Mouse (Mus musculus): ENCODE measurements around the gene Drc7. TPM values are rescaled to one million over a fixed set of nuclear protein-coding genes. Genes with fewer than 3 reads are reported as not detected.

Drc7 gene
- not detected in 2 replicates for polyA plus RNA-seq (2014; fragmentation: Nextera tagmentation; extraction: Ambion mirVana)

- Histone ChIP-seq H3K4me3 (ENCODE audit: control insufficient read depth in 1 of 2, insufficient read depth in 1 of 2, low read depth in 1 of 2, low read length in 2 of 2) (no peak within 1 kb of the TSS), H3K4me2 (ENCODE audit: low read length) (no peak within 1 kb of the TSS), H3K27ac (replicated peaks in 1 of 2; ENCODE audit: control insufficient read depth in 1 of 2, insufficient read depth in 1 of 2, low read depth in 2 of 2, low read length in 2 of 2) (no peak within 1 kb of the TSS), H3K9me3 (ENCODE audit: control insufficient read depth, low read length) (no peaks in the 10 kb centered on the region), H3K4me1 (ENCODE audit: control insufficient read depth in 2 of 2, insufficient read depth in 2 of 2, low read length in 2 of 2) (peaks cover 2 to 5% of the 10 kb centered on the region in 2 experiments; a peak in 2 of 4 replicates), H3K27me3 (ENCODE audit: control insufficient read depth, insufficient read depth, low read length) (no peaks in the 10 kb centered on the region), H3K36me3 (ENCODE audit: control insufficient read depth, insufficient read depth, low read length) (no peaks in the 10 kb centered on the region), H3K9ac (ENCODE audit: low read length) (no peak within 1 kb of the TSS)
- ATAC-seq (ENCODE audit: insufficient number of reproducible peaks, insufficient read depth, low FRiP score, low read depth) = 0 out of 2 replicates have a peak, but pooled peaks have one; percentile 28
- 12% methylated on average over 2 of the region's 2 CpGs for WGBS
Measured at GRCm38 (mm10) chr8:95054927-95055510, at the start of gene Drc7. Gene Drc7, plus strand, starts transcription at chr8:95055103.

DNA sequence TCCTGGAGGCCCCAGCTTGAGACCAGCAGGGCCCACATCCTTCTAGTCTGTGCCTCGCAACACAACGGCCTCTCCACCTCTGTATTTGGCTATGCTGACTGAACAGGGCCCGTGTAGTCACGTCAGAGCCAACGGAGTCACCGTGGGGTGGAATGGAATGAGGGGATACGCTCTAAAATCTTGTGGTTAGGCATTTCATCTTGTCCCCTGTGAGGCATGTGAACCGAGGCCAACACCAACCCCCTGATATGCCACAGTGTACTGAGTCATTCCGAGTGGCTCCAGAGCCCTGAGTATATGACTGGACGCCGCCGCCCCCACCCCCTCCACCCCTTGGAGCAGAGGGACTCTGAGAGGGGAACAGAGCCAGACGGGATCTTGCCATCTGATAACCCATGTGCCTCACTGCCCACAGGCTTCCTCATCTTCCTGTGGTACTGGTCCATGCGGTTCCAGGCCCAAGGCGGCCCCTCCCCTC lies 42.4 kb upstream of the Drc7 start:
- ATAC-seq (ENCODE audit: insufficient number of reproducible peaks, insufficient read depth, low FRiP score, low read depth) = no peak
- 76% methylated on average over 15 of the region's 15 CpGs for WGBS
- Histone ChIP-seq H3K9me3 (ENCODE audit: control insufficient read depth, low read length) (no peaks in the 10 kb centered on the region), H3K4me2 (ENCODE audit: low read length) (no peak overlapping the region), H3K36me3 (ENCODE audit: control insufficient read depth, insufficient read depth, low read length) (no peaks in the 10 kb centered on the region), H3K27ac (replicated peaks in 1 of 2; ENCODE audit: control insufficient read depth in 1 of 2, insufficient read depth in 1 of 2, low read depth in 2 of 2, low read length in 2 of 2) (no peak overlapping the region), H3K9ac (ENCODE audit: low read length) (no peak overlapping the region), H3K4me1 (ENCODE audit: control insufficient read depth in 2 of 2, insufficient read depth in 2 of 2, low read length in 2 of 2) (no peaks in the 10 kb centered on the region; a peak in 1 of 4 replicates), H3K4me3 (ENCODE audit: control insufficient read depth in 1 of 2, insufficient read depth in 1 of 2, low read depth in 1 of 2, low read length in 2 of 2) (no peak overlapping the region), H3K27me3 (ENCODE audit: control insufficient read depth, insufficient read depth, low read length) (no peaks in the 10 kb centered on the region)

DNA sequence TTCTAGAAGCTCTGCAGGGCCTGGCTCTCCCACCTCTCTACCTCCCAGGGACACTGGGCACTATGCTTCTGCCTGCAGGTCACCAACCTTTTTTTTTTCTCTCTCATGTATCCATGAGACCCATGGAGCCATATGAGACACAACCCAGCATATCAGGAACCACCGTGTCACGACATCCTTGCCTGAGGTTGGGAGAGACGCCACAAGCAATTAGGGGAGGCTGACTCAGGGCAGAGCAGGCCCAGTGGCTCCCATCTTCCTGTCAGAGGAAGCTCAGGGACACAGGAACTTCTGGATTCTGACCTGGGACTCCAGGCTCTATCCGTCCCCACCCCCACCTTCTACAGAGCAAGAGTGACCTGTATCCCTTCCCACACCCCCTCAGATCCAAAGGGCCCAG lies 39.0 kb upstream of the Drc7 start:
- Histone ChIP-seq H3K9me3 (ENCODE audit: control insufficient read depth, low read length) (no peaks in the 10 kb centered on the region), H3K36me3 (ENCODE audit: control insufficient read depth, insufficient read depth, low read length) (no peaks in the 10 kb centered on the region), H3K4me3 (ENCODE audit: control insufficient read depth in 1 of 2, insufficient read depth in 1 of 2, low read depth in 1 of 2, low read length in 2 of 2) (no peak overlapping the region), H3K9ac (ENCODE audit: low read length) (no peak overlapping the region), H3K27me3 (ENCODE audit: control insufficient read depth, insufficient read depth, low read length) (no peaks in the 10 kb centered on the region), H3K4me1 (ENCODE audit: control insufficient read depth in 2 of 2, insufficient read depth in 2 of 2, low read length in 2 of 2) (peaks cover 0 to 2% of the 10 kb centered on the region in 2 experiments; a peak in 1 of 4 replicates), H3K27ac (replicated peaks in 1 of 2; ENCODE audit: control insufficient read depth in 1 of 2, insufficient read depth in 1 of 2, low read depth in 2 of 2, low read length in 2 of 2) (no peak overlapping the region), H3K4me2 (ENCODE audit: low read length) (no peak overlapping the region)
- ATAC-seq (ENCODE audit: insufficient number of reproducible peaks, insufficient read depth, low FRiP score, low read depth) = no peak
- WGBS = 62% methylated on average over 4 of the region's 4 CpGs

GRCm38 (mm10) chr8:95016684-95017083 lies 38.2 kb upstream of the Drc7 start:
- Histone ChIP-seq H3K4me1 (ENCODE audit: control insufficient read depth in 2 of 2, insufficient read depth in 2 of 2, low read length in 2 of 2) (peaks cover 0 to 2% of the 10 kb centered on the region in 2 experiments; a peak in 1 of 4 replicates), H3K9ac (ENCODE audit: low read length) (no peak overlapping the region), H3K27me3 (ENCODE audit: control insufficient read depth, insufficient read depth, low read length) (no peaks in the 10 kb centered on the region), H3K9me3 (ENCODE audit: control insufficient read depth, low read length) (no peaks in the 10 kb centered on the region), H3K4me2 (ENCODE audit: low read length) (no peak overlapping the region), H3K4me3 (ENCODE audit: control insufficient read depth in 1 of 2, insufficient read depth in 1 of 2, low read depth in 1 of 2, low read length in 2 of 2) (no peak overlapping the region), H3K27ac (replicated peaks in 1 of 2; ENCODE audit: control insufficient read depth in 1 of 2, insufficient read depth in 1 of 2, low read depth in 2 of 2, low read length in 2 of 2) (no peak overlapping the region), H3K36me3 (ENCODE audit: control insufficient read depth, insufficient read depth, low read length) (no peaks in the 10 kb centered on the region)
- no peak for ATAC-seq (ENCODE audit: insufficient number of reproducible peaks, insufficient read depth, low FRiP score, low read depth)
- 42% methylated on average over 4 of the region's 4 CpGs for WGBS

DNA sequence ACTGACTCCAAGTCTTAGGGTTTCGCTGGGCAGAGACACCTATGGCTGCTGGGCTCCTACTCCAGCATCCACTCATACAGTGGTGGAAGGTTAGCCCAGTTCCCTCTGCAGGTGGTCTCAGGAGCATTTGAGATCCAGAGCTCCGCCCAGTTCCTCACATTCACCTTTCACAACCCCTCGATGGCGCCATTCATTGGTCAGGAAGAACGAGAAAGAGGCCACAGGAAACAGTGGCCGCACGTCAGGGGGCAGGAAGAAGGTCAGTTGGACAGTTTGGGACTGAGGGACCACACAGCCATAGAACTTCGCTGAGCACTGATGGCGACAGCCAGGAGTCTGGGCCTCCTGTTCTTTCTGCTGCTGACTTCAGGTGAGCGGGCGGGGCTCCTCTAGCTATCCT lies 37.5 kb upstream of the Drc7 start, which contains the start of gene Adgrg3:
Gene Adgrg3, plus strand, starts transcription at position 242 of the 400 bp plus-strand sequence.
- H3K9me3 ChIP-seq (ENCODE audit: control insufficient read depth, low read length) = no peaks in the 10 kb centered on the region
- no peak within 1 kb of the TSS for H3K27ac ChIP-seq (replicated peaks in 1 of 2; ENCODE audit: control insufficient read depth in 1 of 2, insufficient read depth in 1 of 2, low read depth in 2 of 2, low read length in 2 of 2)
- WGBS = 66% methylated on average over 11 of the region's 11 CpGs
- no peak for ATAC-seq (ENCODE audit: insufficient number of reproducible peaks, insufficient read depth, low FRiP score, low read depth)
- H3K4me3 ChIP-seq (ENCODE audit: control insufficient read depth in 1 of 2, insufficient read depth in 1 of 2, low read depth in 1 of 2, low read length in 2 of 2) = no peak within 1 kb of the TSS
- H3K9ac ChIP-seq (ENCODE audit: low read length) = no peak within 1 kb of the TSS
- H3K4me1 ChIP-seq (ENCODE audit: control insufficient read depth in 2 of 2, insufficient read depth in 2 of 2, low read length in 2 of 2) = peaks cover 0 to 2% of the 10 kb centered on the region in 2 experiments; a peak in 1 of 4 replicates
- H3K36me3 ChIP-seq (ENCODE audit: control insufficient read depth, insufficient read depth, low read length) = no peaks in the 10 kb centered on the region
- H3K27me3 ChIP-seq (ENCODE audit: control insufficient read depth, insufficient read depth, low read length) = no peaks in the 10 kb centered on the region
- H3K4me2 ChIP-seq (ENCODE audit: low read length) = no peak within 1 kb of the TSS

- Histone ChIP-seq H3K4me2 (ENCODE audit: low read length) (no peak overlapping the region), H3K27me3 (ENCODE audit: control insufficient read depth, insufficient read depth, low read length) (no peaks in the 10 kb centered on the region), H3K27ac (replicated peaks in 1 of 2; ENCODE audit: control insufficient read depth in 1 of 2, insufficient read depth in 1 of 2, low read depth in 2 of 2, low read length in 2 of 2) (no peak overlapping the region), H3K4me1 (ENCODE audit: control insufficient read depth in 2 of 2, insufficient read depth in 2 of 2, low read length in 2 of 2) (peaks cover 0 to 2% of the 10 kb centered on the region in 2 experiments; a peak in 1 of 4 replicates), H3K4me3 (ENCODE audit: control insufficient read depth in 1 of 2, insufficient read depth in 1 of 2, low read depth in 1 of 2, low read length in 2 of 2) (no peak overlapping the region), H3K9ac (ENCODE audit: low read length) (no peak overlapping the region), H3K9me3 (ENCODE audit: control insufficient read depth, low read length) (no peaks in the 10 kb centered on the region), H3K36me3 (ENCODE audit: control insufficient read depth, insufficient read depth, low read length) (no peaks in the 10 kb centered on the region)
- WGBS = 40% methylated on average over 9 of the region's 9 CpGs
- no peak for ATAC-seq (ENCODE audit: insufficient number of reproducible peaks, insufficient read depth, low FRiP score, low read depth)
Measured at GRCm38 (mm10) chr8:95017969-95018635, 36.8 kb upstream of the Drc7 start.

DNA sequence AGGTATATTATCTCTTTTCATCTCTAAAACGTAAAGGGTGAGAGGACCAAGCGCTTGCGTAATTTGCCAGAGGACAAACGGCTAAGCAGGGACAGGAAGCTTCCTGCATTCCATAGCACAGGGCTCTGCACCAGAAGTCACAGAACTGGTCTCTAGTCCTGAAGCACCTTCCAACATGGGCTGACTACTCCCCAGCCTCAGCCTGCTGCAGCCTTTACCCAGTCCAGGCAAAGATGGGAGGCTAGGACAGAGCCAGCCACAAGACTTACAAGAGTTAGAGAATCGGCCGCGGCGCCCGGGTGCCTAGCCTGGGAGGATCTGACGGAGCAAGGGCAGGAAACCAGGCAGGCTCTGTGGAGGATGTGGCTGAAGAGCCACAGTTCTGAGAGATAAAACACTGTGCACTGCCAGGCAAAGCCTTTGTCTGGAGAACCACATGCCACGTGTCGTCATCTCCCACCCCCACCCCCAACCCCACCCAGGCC lies 34.6 kb upstream of the Drc7 start:
- H3K4me1 ChIP-seq (ENCODE audit: control insufficient read depth in 2 of 2, insufficient read depth in 2 of 2, low read length in 2 of 2) = peaks cover 0 to 2% of the 10 kb centered on the region in 2 experiments; a peak in 1 of 4 replicates
- H3K4me3 ChIP-seq (ENCODE audit: control insufficient read depth in 1 of 2, insufficient read depth in 1 of 2, low read depth in 1 of 2, low read length in 2 of 2) = peak overlapping the region in 1 of 2 experiments; percentile 8; a peak in 1 of 4 replicates
- H3K9ac ChIP-seq (ENCODE audit: low read length) = no peak overlapping the region
- no peaks in the 10 kb centered on the region for H3K27me3 ChIP-seq (ENCODE audit: control insufficient read depth, insufficient read depth, low read length)
- 37% methylated on average over 12 of the region's 12 CpGs for WGBS
- H3K36me3 ChIP-seq (ENCODE audit: control insufficient read depth, insufficient read depth, low read length) = no peaks in the 10 kb centered on the region
- H3K9me3 ChIP-seq (ENCODE audit: control insufficient read depth, low read length) = no peaks in the 10 kb centered on the region
- ATAC-seq (ENCODE audit: insufficient number of reproducible peaks, insufficient read depth, low FRiP score, low read depth) = 0 out of 2 replicates have a peak, but pooled peaks have one; percentile 54
- H3K27ac ChIP-seq (replicated peaks in 1 of 2; ENCODE audit: control insufficient read depth in 1 of 2, insufficient read depth in 1 of 2, low read depth in 2 of 2, low read length in 2 of 2) = peak overlapping the region; percentile 44 to 69; a peak in 3 of 4 replicates
- H3K4me2 ChIP-seq (ENCODE audit: low read length) = peak overlapping the region; percentile 46

All from heart, embryonic 14.5 days (tissue).